Mouse (Mus musculus): Measurements from ENCODE around the gene Kcnq5. TPM values are rescaled to one million over a fixed set of nuclear protein-coding genes. Genes with fewer than 3 reads are reported as not detected.
A peak's percentile ranks its signal among the peaks of the same experiment; 100 is the strongest.

The Kcnq5 gene
- total RNA-seq, 2 experiments from 2014 or later: 48.3 to 57.9 TPM

GRCm38 (mm10) chr1:21927182-21927581 lies 34.6 kb downstream of the Kcnq5 start:
- no peak for DNase-seq (ENCODE audit: low spot score in 2 of 2)
- no peak overlapping the region for H3K27ac ChIP-seq
- no peak overlapping the region for H3K4me3 ChIP-seq
- TF ChIP-seq CTCF (conservative IDR thresholded peaks at IDR 0.05): no peak

- TF ChIP-seq CTCF (conservative IDR thresholded peaks at IDR 0.05): no peak
- no peak overlapping the region for H3K27ac ChIP-seq
- no peak for DNase-seq (ENCODE audit: low spot score in 2 of 2)
- H3K4me3 ChIP-seq: no peak overlapping the region
These were observed 38.5 kb downstream of the Kcnq5 start for GRCm38 (mm10) chr1:21923293-21923642.

GRCm38 (mm10) chr1:21922578-21923292 lies 39.0 kb downstream of the Kcnq5 start:
- TF ChIP-seq CTCF (conservative IDR thresholded peaks at IDR 0.05): no peak
- Histone ChIP-seq H3K4me3 (no peak overlapping the region), H3K27ac (no peak overlapping the region)
- no peak for DNase-seq (ENCODE audit: low spot score in 2 of 2)

GRCm38 (mm10) chr1:21919276-21919675 lies 42.5 kb downstream of the Kcnq5 start:
- no peak for DNase-seq (ENCODE audit: low spot score in 2 of 2)
- H3K27ac ChIP-seq: no peak overlapping the region
- no peak overlapping the region for H3K4me3 ChIP-seq
- no peak for TF ChIP-seq CTCF (conservative IDR thresholded peaks at IDR 0.05)

- DNase-seq (ENCODE audit: low spot score in 2 of 2): no peak
- H3K27ac ChIP-seq: no peak overlapping the region
- H3K4me3 ChIP-seq: no peak overlapping the region
- no peak for TF ChIP-seq CTCF (conservative IDR thresholded peaks at IDR 0.05)
These were observed 65.5 kb downstream of the Kcnq5 start for GRCm38 (mm10) chr1:21896067-21896719.

- DNase-seq (ENCODE audit: low spot score in 2 of 2): no peak
- Histone ChIP-seq H3K4me3 (no peak overlapping the region), H3K27ac (no peak overlapping the region)
- no peak for TF ChIP-seq CTCF (conservative IDR thresholded peaks at IDR 0.05)
These were observed 78.0 kb downstream of the Kcnq5 start for GRCm38 (mm10) chr1:21883747-21884146.

GRCm38 (mm10) chr1:21870889-21871288 lies 90.9 kb downstream of the Kcnq5 start:
- H3K4me3 ChIP-seq: no peak overlapping the region
- TF ChIP-seq CTCF (conservative IDR thresholded peaks at IDR 0.05): no peak
- no peak for DNase-seq (ENCODE audit: low spot score in 2 of 2)
- H3K27ac ChIP-seq: no peak overlapping the region

GRCm38 (mm10) chr1:21868484-21868883 lies 93.3 kb downstream of the Kcnq5 start:
- H3K27ac ChIP-seq: no peak overlapping the region
- TF ChIP-seq CTCF (conservative IDR thresholded peaks at IDR 0.05): no peak
- H3K4me3 ChIP-seq: no peak overlapping the region
- peak; percentile 27 to 39 for DNase-seq (ENCODE audit: low spot score in 2 of 2)

GRCm38 (mm10) chr1:21856399-21856798 lies 105.3 kb downstream of the Kcnq5 start:
- no peak overlapping the region for H3K27ac ChIP-seq
- DNase-seq (ENCODE audit: low spot score in 2 of 2): no peak
- no peak overlapping the region for H3K4me3 ChIP-seq
- no peak for TF ChIP-seq CTCF (conservative IDR thresholded peaks at IDR 0.05)

GRCm38 (mm10) chr1:21838534-21838933 lies 123.2 kb downstream of the Kcnq5 start:
- Histone ChIP-seq H3K27ac (no peak overlapping the region), H3K4me3 (no peak overlapping the region)
- no peak for TF ChIP-seq CTCF (conservative IDR thresholded peaks at IDR 0.05)
- no peak for DNase-seq (ENCODE audit: low spot score in 2 of 2)

- DNase-seq (ENCODE audit: low spot score in 2 of 2): no peak
- H3K27ac ChIP-seq: no peak overlapping the region
- no peak overlapping the region for H3K4me3 ChIP-seq
- TF ChIP-seq CTCF (conservative IDR thresholded peaks at IDR 0.05): no peak
These were observed 124.4 kb downstream of the Kcnq5 start for GRCm38 (mm10) chr1:21837387-21837786.

GRCm38 (mm10) chr1:21836337-21836736 lies 125.4 kb downstream of the Kcnq5 start:
- DNase-seq (ENCODE audit: low spot score in 2 of 2): no peak
- Histone ChIP-seq H3K27ac (no peak overlapping the region), H3K4me3 (no peak overlapping the region)
- no peak for TF ChIP-seq CTCF (conservative IDR thresholded peaks at IDR 0.05)

GRCm38 (mm10) chr1:21829909-21830455 lies 131.8 kb downstream of the Kcnq5 start:
- peak; percentile 52 for TF ChIP-seq CTCF (conservative IDR thresholded peaks at IDR 0.05)
- no peak for DNase-seq (ENCODE audit: low spot score in 2 of 2)
- Histone ChIP-seq H3K27ac (0 out of 2 replicates have a peak overlapping the region, but pooled peaks have one; percentile 18), H3K4me3 (peak overlapping the region; percentile 28; the same call in 1 of the 2 replicates)
